Mouse (Mus musculus): ENCODE measurements at regions not wholly inside any gene's neighbourhood (a gene's known extent, or its start where the extent isn't known, plus 50 kb on each side); places are given as distances from the start of the nearest gene placed in this dataset.

- Histone ChIP-seq H3K27ac (ENCODE audit: insufficient read depth, low read depth, low read length) (no peak overlapping the region), H3K4me3 (ENCODE audit: insufficient read depth, low read depth, low read length) (no peak overlapping the region), H3K4me1 (ENCODE audit: control insufficient read depth, insufficient read depth, low read length) (no peaks in the 10 kb centered on the region)
- 81% methylated on average over 10 of the region's 10 CpGs for WGBS
- TF ChIP-seq POLR2A (IDR thresholded peaks at IDR 0.05; ENCODE audit: insufficient read depth, low read depth, low read length), result no peak
- no peak for TF ChIP-seq CTCF (IDR thresholded peaks at IDR 0.05; ENCODE audit: insufficient read depth, low read depth, low read length)
Observed at GRCm38 (mm10) chr8:34726145-34726767, 614.7 kb upstream of the Gm10131 start.

DNA sequence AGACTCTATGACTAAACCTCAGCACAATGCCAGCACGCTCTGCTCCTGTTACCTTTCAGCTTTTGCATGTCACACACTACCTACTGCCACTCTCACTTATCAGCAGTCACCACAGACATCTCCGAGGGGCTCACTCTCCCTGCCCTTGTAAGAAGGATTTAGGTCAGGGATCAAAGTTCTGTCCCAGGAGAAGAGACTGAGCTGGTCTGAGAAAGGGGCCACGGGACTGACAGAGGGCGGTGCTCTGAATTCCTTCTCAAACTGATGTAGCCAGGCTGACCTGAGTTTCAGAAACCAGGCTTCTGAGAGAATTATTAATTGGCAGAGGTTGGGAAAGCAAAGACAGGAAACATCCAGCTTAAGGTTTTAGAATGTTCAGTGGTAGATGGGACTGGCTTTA lies 614.0 kb upstream of the Gm10131 start:
- Histone ChIP-seq H3K4me3 (ENCODE audit: insufficient read depth, low read depth, low read length) (no peak overlapping the region), H3K27ac (ENCODE audit: insufficient read depth, low read depth, low read length) (no peak overlapping the region), H3K4me1 (ENCODE audit: control insufficient read depth, insufficient read depth, low read length) (no peaks in the 10 kb centered on the region)
- 85% methylated on average over 4 of the region's 4 CpGs for WGBS
- TF ChIP-seq POLR2A (IDR thresholded peaks at IDR 0.05; ENCODE audit: insufficient read depth, low read depth, low read length) (no peak), CTCF (IDR thresholded peaks at IDR 0.05; ENCODE audit: insufficient read depth, low read depth, low read length) (no peak)

- H3K4me3 ChIP-seq (ENCODE audit: insufficient read depth, low read depth, low read length), result no peak overlapping the region
Observed at GRCm38 (mm10) chr8:34709911-34710733, 598.6 kb upstream of the Gm10131 start.

DNA sequence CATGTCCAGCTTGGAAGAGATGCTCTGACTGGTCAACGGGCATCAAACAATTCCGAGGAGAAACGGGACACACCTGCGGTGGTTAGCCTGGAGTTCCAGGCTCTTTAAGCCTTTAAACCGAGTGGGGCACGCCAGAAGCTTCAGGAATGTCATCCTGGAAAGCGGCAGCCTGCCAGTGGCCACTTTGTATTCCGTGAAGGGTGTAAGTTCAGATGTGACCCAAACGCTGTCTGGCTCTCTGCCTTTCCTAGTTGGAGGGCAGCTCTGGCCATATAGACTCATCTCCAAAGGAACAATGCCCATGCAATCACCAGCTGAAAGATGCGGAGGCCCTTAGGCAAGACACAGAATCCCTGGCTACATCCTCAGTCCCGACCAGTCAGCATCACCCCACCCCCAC lies 597.8 kb upstream of the Gm10131 start:
- no peak overlapping the region for H3K27ac ChIP-seq (ENCODE audit: insufficient read depth, low read depth, low read length)
- 71% methylated on average over 11 of the region's 11 CpGs for WGBS

More at GRCm38 (mm10) chr8:34709911-34710733, 598.6 kb upstream of the Gm10131 start:
- 55% methylated on average over 23 of the region's 23 CpGs for WGBS
- peaks cover 10% of the 10 kb centered on the region for H3K4me1 ChIP-seq (ENCODE audit: control insufficient read depth, insufficient read depth, low read length)
- no peak overlapping the region for H3K27ac ChIP-seq (ENCODE audit: insufficient read depth, low read depth, low read length)
- TF ChIP-seq CTCF (IDR thresholded peaks at IDR 0.05; ENCODE audit: insufficient read depth, low read depth, low read length), result no peak
- TF ChIP-seq POLR2A (IDR thresholded peaks at IDR 0.05; ENCODE audit: insufficient read depth, low read depth, low read length), result no peak

GRCm38 (mm10) chr8:34703351-34703750 lies 591.8 kb upstream of the Gm10131 start:
- H3K27ac ChIP-seq (ENCODE audit: insufficient read depth, low read depth, low read length), result no peak overlapping the region
- no peak for TF ChIP-seq POLR2A (IDR thresholded peaks at IDR 0.05; ENCODE audit: insufficient read depth, low read depth, low read length)
- TF ChIP-seq CTCF (IDR thresholded peaks at IDR 0.05; ENCODE audit: insufficient read depth, low read depth, low read length), result no peak
- WGBS, result 30% methylated on average over 8 of the region's 8 CpGs
- H3K4me1 ChIP-seq (ENCODE audit: control insufficient read depth, insufficient read depth, low read length), result peaks cover 3% of the 10 kb centered on the region
- no peak overlapping the region for H3K4me3 ChIP-seq (ENCODE audit: insufficient read depth, low read depth, low read length)

More for the DNA sequence above, 597.8 kb upstream of the Gm10131 start:
- no peak for TF ChIP-seq POLR2A (IDR thresholded peaks at IDR 0.05; ENCODE audit: insufficient read depth, low read depth, low read length)
- no peak for TF ChIP-seq CTCF (IDR thresholded peaks at IDR 0.05; ENCODE audit: insufficient read depth, low read depth, low read length)
- Histone ChIP-seq H3K4me3 (ENCODE audit: insufficient read depth, low read depth, low read length) (no peak overlapping the region), H3K4me1 (ENCODE audit: control insufficient read depth, insufficient read depth, low read length) (peaks cover 10% of the 10 kb centered on the region)

GRCm38 (mm10) chr8:34702806-34703205 lies 591.3 kb upstream of the Gm10131 start:
- TF ChIP-seq POLR2A (IDR thresholded peaks at IDR 0.05; ENCODE audit: insufficient read depth, low read depth, low read length) (no peak), CTCF (IDR thresholded peaks at IDR 0.05; ENCODE audit: insufficient read depth, low read depth, low read length) (no peak)
- Histone ChIP-seq H3K27ac (ENCODE audit: insufficient read depth, low read depth, low read length) (no peak overlapping the region), H3K4me3 (ENCODE audit: insufficient read depth, low read depth, low read length) (no peak overlapping the region), H3K4me1 (ENCODE audit: control insufficient read depth, insufficient read depth, low read length) (peaks cover 3% of the 10 kb centered on the region)
- WGBS, result 97% methylated on average over 2 of the region's 2 CpGs

DNA sequence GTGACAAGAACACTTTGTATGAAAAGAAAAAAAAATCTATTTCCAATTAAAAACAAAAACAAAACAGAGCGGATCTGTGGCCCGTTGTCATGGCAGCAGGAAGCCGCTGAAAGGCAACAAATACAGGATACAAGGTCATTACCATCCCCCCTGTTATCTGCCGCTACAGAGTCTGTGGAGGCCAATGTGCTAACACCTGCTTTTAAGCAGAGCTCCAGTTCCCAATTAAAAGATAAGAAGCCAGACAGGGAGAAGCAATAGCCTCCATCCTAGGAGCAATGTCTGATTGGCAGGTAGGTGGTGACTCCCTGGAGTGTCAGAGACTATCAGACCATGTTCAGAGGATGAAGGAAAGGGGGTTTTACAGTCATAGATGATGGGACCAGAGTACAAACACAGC lies 587.5 kb upstream of the Gm10131 start:
- Histone ChIP-seq H3K4me3 (ENCODE audit: insufficient read depth, low read depth, low read length) (no peak overlapping the region), H3K4me1 (ENCODE audit: control insufficient read depth, insufficient read depth, low read length) (peaks cover 3% of the 10 kb centered on the region), H3K27ac (ENCODE audit: insufficient read depth, low read depth, low read length) (no peak overlapping the region)
- WGBS, result 39% methylated on average over 4 of the region's 4 CpGs
- TF ChIP-seq POLR2A (IDR thresholded peaks at IDR 0.05; ENCODE audit: insufficient read depth, low read depth, low read length), result no peak
- TF ChIP-seq CTCF (IDR thresholded peaks at IDR 0.05; ENCODE audit: insufficient read depth, low read depth, low read length), result no peak

GRCm38 (mm10) chr8:34696365-34696764 lies 584.8 kb upstream of the Gm10131 start:
- 90% methylated on average over 12 of the region's 12 CpGs for WGBS
- H3K4me1 ChIP-seq (ENCODE audit: control insufficient read depth, insufficient read depth, low read length), result no peaks in the 10 kb centered on the region
- no peak for TF ChIP-seq CTCF (IDR thresholded peaks at IDR 0.05; ENCODE audit: insufficient read depth, low read depth, low read length)
- TF ChIP-seq POLR2A (IDR thresholded peaks at IDR 0.05; ENCODE audit: insufficient read depth, low read depth, low read length), result no peak
- no peak overlapping the region for H3K4me3 ChIP-seq (ENCODE audit: insufficient read depth, low read depth, low read length)
- H3K27ac ChIP-seq (ENCODE audit: insufficient read depth, low read depth, low read length), result no peak overlapping the region

DNA sequence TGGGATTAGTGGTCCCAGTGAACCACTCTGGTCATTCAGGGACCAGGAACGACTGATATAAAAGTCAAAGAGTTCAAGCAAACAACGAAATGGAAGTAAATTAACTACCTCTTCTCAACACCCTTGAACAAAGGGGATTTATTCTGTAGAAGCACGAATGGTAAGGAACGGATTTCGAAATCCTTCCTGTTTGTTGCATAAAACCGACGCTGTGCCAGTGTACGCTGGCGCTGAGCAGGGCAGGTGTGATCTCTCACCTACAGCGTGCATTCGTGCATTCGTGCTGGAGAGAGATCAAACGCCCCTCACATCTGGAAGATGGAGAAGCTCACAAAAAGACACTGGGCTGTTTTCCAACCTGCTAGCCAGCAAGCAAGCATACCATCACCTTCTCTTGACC lies 581.1 kb upstream of the Gm10131 start:
- Histone ChIP-seq H3K4me1 (ENCODE audit: control insufficient read depth, insufficient read depth, low read length) (peaks cover 5% of the 10 kb centered on the region; the same call in 1 of the 2 replicates), H3K4me3 (ENCODE audit: insufficient read depth, low read depth, low read length) (no peak overlapping the region), H3K27ac (ENCODE audit: insufficient read depth, low read depth, low read length) (no peak overlapping the region)
- no peak for TF ChIP-seq CTCF (IDR thresholded peaks at IDR 0.05; ENCODE audit: insufficient read depth, low read depth, low read length)
- TF ChIP-seq POLR2A (IDR thresholded peaks at IDR 0.05; ENCODE audit: insufficient read depth, low read depth, low read length), result no peak
- 77% methylated on average over 13 of the region's 13 CpGs for WGBS
